Mouse (Mus musculus) gastrocnemius, adult 2 months (tissue): ENCODE measurements around the gene Chrnb2. TPM values are rescaled to one million over a fixed set of nuclear protein-coding genes. Genes with fewer than 3 reads are reported as not detected.

ENCODE experiments used
- DNase-seq: peaks from one replicate; pipeline ENCODE4 v3.0.0; 2022
- H3K27ac ChIP-seq: fragments of 200-600 bp; 2 replicates; pipeline ENCODE4 v1.8.1; 2022; ENCODE audit warnings: mild to moderate bottlenecking
- H3K4me3 ChIP-seq: fragments of 200-600 bp; 2 replicates; pipeline ENCODE4 v1.8.1; 2022; ENCODE audit warnings: mild to moderate bottlenecking, moderate library complexity
- CTCF ChIP-seq: fragments of 200-600 bp; IDR thresholded peaks from 2 replicates; pipeline ENCODE4 v1.8.1; 2022; ENCODE audit warnings: antibody characterized with exemption, mild to moderate bottlenecking, moderate library complexity
- intact Hi-C: fragments of 180-260 bp; cut with DNase I; formaldehyde crosslinking; loops from one replicate; pipeline ENCODE4 v1.15.1; 2025
- total RNA-seq, 2 experiments: library from RNA; stranded (reverse); gene quantifications; 2 replicates each; pipeline ENCODE4 v1.2.3; 2021

Gene Chrnb2
- total RNA-seq, 2 experiments from 2014 or later: 0.08 to 0.11 TPM

- H3K27ac ChIP-seq: peak within 1 kb of the TSS; percentile 98
- intact Hi-C loops: loop anchor here (2.0 to 10.0 kb wide), 4 partner anchors 42 to 302 kb away; partner anchors contain the start of genes Adar and Tpm3
- TF ChIP-seq CTCF: no peak
- DNase-seq: peak; percentile 98
- peak within 1 kb of the TSS; percentile 84 for H3K4me3 ChIP-seq
These were observed 8.7 kb upstream of the Chrnb2 start, which contains the start of gene Ube2q1 for GRCm38 (mm10) chr3:89772968-89773709. Gene Ube2q1 (plus strand): TSS chr3:89773616.

GRCm38 (mm10) chr3:89772588-89772967 is 8.1 kb upstream of the Chrnb2 start:
- DNase-seq: peak; percentile 78
- H3K27ac ChIP-seq: peak overlapping the region; percentile 98
- peak; percentile 93 for TF ChIP-seq CTCF
- peak overlapping the region; percentile 84 for H3K4me3 ChIP-seq
- intact Hi-C loops: loop anchor here (2.0 to 10.0 kb wide), 4 partner anchors 42 to 302 kb away; partner anchors contain the start of genes Adar and Tpm3

GRCm38 (mm10) chr3:89770425-89771002 is 6.1 kb upstream of the Chrnb2 start:
- DNase-seq: no peak
- Histone ChIP-seq H3K4me3 (no peak overlapping the region), H3K27ac (no peak overlapping the region)
- no peak for TF ChIP-seq CTCF
- intact Hi-C loops: loop anchor here (10.0 kb wide), 2 partner anchors 256 to 304 kb away; partner anchors contain the start of gene Tpm3

- no peak overlapping the region for H3K4me3 ChIP-seq
- no peak for TF ChIP-seq CTCF
- no peak overlapping the region for H3K27ac ChIP-seq
- DNase-seq: no peak
- intact Hi-C loops: no loop called here
These were observed 5.2 kb upstream of the Chrnb2 start for GRCm38 (mm10) chr3:89769584-89769983.

GRCm38 (mm10) chr3:89759786-89760185 is 4.6 kb downstream of the Chrnb2 start:
- intact Hi-C loops: no loop called here
- no peak for DNase-seq
- Histone ChIP-seq H3K27ac (no peak overlapping the region), H3K4me3 (no peak overlapping the region)
- no peak for TF ChIP-seq CTCF

GRCm38 (mm10) chr3:89757851-89758250 is 6.6 kb downstream of the Chrnb2 start:
- H3K4me3 ChIP-seq: no peak overlapping the region
- TF ChIP-seq CTCF: no peak
- no peak for DNase-seq
- H3K27ac ChIP-seq: no peak overlapping the region
- intact Hi-C loops: no loop called here

- TF ChIP-seq CTCF: no peak
- no peak for DNase-seq
- Histone ChIP-seq H3K4me3 (no peak overlapping the region), H3K27ac (no peak overlapping the region)
- intact Hi-C loops: no loop called here
These were observed 9.1 kb downstream of the Chrnb2 start for GRCm38 (mm10) chr3:89755283-89755682.

- no peak overlapping the region for H3K4me3 ChIP-seq
- no peak overlapping the region for H3K27ac ChIP-seq
- TF ChIP-seq CTCF: no peak
- DNase-seq: no peak
- intact Hi-C loops: no loop called here
These were observed 12.1 kb downstream of the Chrnb2 start for GRCm38 (mm10) chr3:89752307-89752706.

GRCm38 (mm10) chr3:89738509-89738908 is 25.9 kb downstream of the Chrnb2 start:
- intact Hi-C loops: no loop called here
- no peak for DNase-seq
- TF ChIP-seq CTCF: no peak
- Histone ChIP-seq H3K4me3 (no peak overlapping the region), H3K27ac (no peak overlapping the region)

- no peak overlapping the region for H3K4me3 ChIP-seq
- no peak for DNase-seq
- H3K27ac ChIP-seq: no peak overlapping the region
- no peak for TF ChIP-seq CTCF
- intact Hi-C loops: loop anchor here (5.0 kb wide), 1 partner anchor 125 kb away; no protein-coding TSS in a partner anchor
These were observed 32.3 kb downstream of the Chrnb2 start for GRCm38 (mm10) chr3:89732091-89732490.

- Histone ChIP-seq H3K27ac (peak overlapping the region; percentile 88), H3K4me3 (peak overlapping the region; percentile 77)
- peak; percentile 59 for TF ChIP-seq CTCF
- peak; percentile 89 for DNase-seq
- intact Hi-C loops: loop anchor here (2.0 to 5.0 kb wide), 3 partner anchors 16 to 127 kb away; partner anchors contain the start of genes Adar and Ube2q1
These were observed 33.8 kb downstream of the Chrnb2 start for GRCm38 (mm10) chr3:89730350-89731331.

- H3K4me3 ChIP-seq: no peak overlapping the region
- no peak for DNase-seq
- no peak for TF ChIP-seq CTCF
- H3K27ac ChIP-seq: no peak overlapping the region
- intact Hi-C loops: no loop called here
These were observed 35.6 kb downstream of the Chrnb2 start for GRCm38 (mm10) chr3:89728848-89729247.
